Mouse (Mus musculus) lung, postnatal 0 days (tissue): ENCODE data around the gene Rpl9-ps1.

Experiments
- CTCF ChIP-seq: IDR thresholded peaks from 2 replicates; pipeline ENCODE4 v1.5.1; 2016; ENCODE audit warnings: antibody characterized with exemption, mild to moderate bottlenecking
- EP300 ChIP-seq: IDR thresholded peaks from 2 replicates; pipeline ENCODE4 v1.6.1; 2016; ENCODE audit warnings: antibody characterized with exemption, mild to moderate bottlenecking, control low read depth

DNA sequence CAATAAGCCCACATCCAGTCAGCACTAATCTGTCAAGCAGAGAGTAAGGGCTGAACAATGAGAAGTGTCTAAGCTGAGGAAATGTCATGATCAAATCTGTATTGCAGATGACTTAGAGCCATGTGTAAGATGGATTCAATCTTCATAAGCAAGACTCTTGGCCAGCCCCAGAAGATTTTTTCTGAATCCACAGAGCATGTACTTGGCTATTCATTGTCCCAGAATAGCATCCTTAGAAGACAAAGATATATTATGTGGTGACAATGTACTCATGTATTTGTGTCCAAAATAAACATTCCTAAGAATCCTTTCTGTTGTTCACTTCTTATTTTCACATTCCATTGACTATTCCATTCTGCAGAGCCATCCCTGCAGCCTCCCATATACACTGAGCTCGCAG, 44.5 kb upstream of the Rpl9-ps1 start:
- TF ChIP-seq CTCF, result no peak
- TF ChIP-seq EP300, result no peak
